ENCODE assay signal across 10 mouse cellular contexts in genomic region chr5:134182172-134182571, GRCm38 (mm10). TPM values are rescaled to one million over a fixed set of nuclear protein-coding genes. Genes with fewer than 3 reads are reported as not detected.
DNase-seq lines count a peak whose midpoint lies in the region; ATAC-seq and TF ChIP-seq lines count a peak whose summit lies in the region.
"Had no signal": no experiment of that assay in that cellular context is flagged by ENCODE, and none has a peak within 500 bp of the region (broad histone marks: within the 10 kb centered on the region; RNA-seq: fewer than 3 reads in every experiment).

No protein-coding gene starts in this region.

- H3K27ac ChIP-seq in forebrain, embryonic 12.5 days: peak overlapping the region; percentile 36; the same call in 1 of the 2 replicates
- H3K27ac ChIP-seq in forebrain, embryonic 15.5 days (replicated peaks): no peak overlapping the region
- H3K27ac ChIP-seq in kidney, embryonic 15.5 days: peak overlapping the region; percentile 98; the same call in 1 of the 2 replicates
- H3K27ac ChIP-seq in limb, embryonic 13.5 days: no peak overlapping the region; the same call in 1 of the 2 replicates
- H3K27ac ChIP-seq in layer of hippocampus, adult 2 months: no peak overlapping the region
- H3K27ac ChIP-seq: midbrain, embryonic 12.5 days had no signal

- no peak for DNase-seq in kidney, postnatal 14 days
- DNase-seq in layer of hippocampus, adult 2 months (ENCODE audit: low spot score in 2 of 2): no peak
- no peak for DNase-seq in yolk sac, embryonic 10.5 days (ENCODE audit: low spot score)
- DNase-seq: forebrain, postnatal 0 days had no signal

- H3K9ac ChIP-seq in forebrain, embryonic 12.5 days: no peak overlapping the region
- no peak overlapping the region for H3K9ac ChIP-seq in forebrain, embryonic 15.5 days (replicated peaks)
- no peak overlapping the region for H3K9ac ChIP-seq in kidney, embryonic 15.5 days
- H3K9ac ChIP-seq in limb, embryonic 13.5 days: peak overlapping the region; percentile 25; the same call in 1 of the 2 replicates
- H3K9ac ChIP-seq: forebrain, postnatal 0 days had no signal

- H3K36me3 ChIP-seq in forebrain, embryonic 12.5 days (replicated peaks): no peaks in the 10 kb centered on the region
- no peaks in the 10 kb centered on the region for H3K36me3 ChIP-seq in forebrain, embryonic 15.5 days
- H3K36me3 ChIP-seq in kidney, embryonic 15.5 days: no peaks in the 10 kb centered on the region
- peaks cover 6% of the 10 kb centered on the region; the same call in 1 of the 2 replicates for H3K36me3 ChIP-seq in E14TG2a.4 (ENCODE audit: insufficient read depth, low read length)
- H3K36me3 ChIP-seq in limb, embryonic 13.5 days: no peaks in the 10 kb centered on the region
- H3K36me3 ChIP-seq: midbrain, embryonic 12.5 days had no signal

- peaks cover 18% of the 10 kb centered on the region for H3K4me1 ChIP-seq in forebrain, embryonic 12.5 days
- peaks cover 18% of the 10 kb centered on the region for H3K4me1 ChIP-seq in forebrain, embryonic 15.5 days
- peaks cover 26% of the 10 kb centered on the region for H3K4me1 ChIP-seq in kidney, embryonic 15.5 days
- H3K4me1 ChIP-seq in E14TG2a.4 (replicated peaks; ENCODE audit: low read depth, low read length): peaks cover 69% of the 10 kb centered on the region
- peaks cover 17% of the 10 kb centered on the region for H3K4me1 ChIP-seq in limb, embryonic 13.5 days

- H3K4me3 ChIP-seq in forebrain, embryonic 12.5 days (replicated peaks): no peak overlapping the region
- no peak overlapping the region for H3K4me3 ChIP-seq in forebrain, embryonic 15.5 days
- H3K4me3 ChIP-seq in kidney, embryonic 15.5 days (replicated peaks): no peak overlapping the region
- H3K4me3 ChIP-seq in E14TG2a.4 (replicated peaks; ENCODE audit: low read length): peak overlapping the region; percentile 87
- H3K4me3 ChIP-seq in limb, embryonic 13.5 days: no peak overlapping the region
- no peak overlapping the region for H3K4me3 ChIP-seq in layer of hippocampus, adult 2 months
- H3K4me3 ChIP-seq: midbrain, embryonic 12.5 days had no signal

- no peaks in the 10 kb centered on the region for H3K9me3 ChIP-seq in forebrain, embryonic 12.5 days
- no peaks in the 10 kb centered on the region for H3K9me3 ChIP-seq in forebrain, embryonic 15.5 days
- no peaks in the 10 kb centered on the region for H3K9me3 ChIP-seq in kidney, embryonic 15.5 days (replicated peaks)
- H3K9me3 ChIP-seq in E14TG2a.4 (ENCODE audit: low read length): no peaks in the 10 kb centered on the region
- H3K9me3 ChIP-seq in limb, embryonic 13.5 days: no peaks in the 10 kb centered on the region
- H3K9me3 ChIP-seq: midbrain, embryonic 12.5 days had no signal

- no peak for ATAC-seq in forebrain, embryonic 12.5 days (ENCODE audit: low FRiP score)
- ATAC-seq in forebrain, embryonic 15.5 days (replicated peaks): no peak
- no peak for ATAC-seq in kidney, embryonic 15.5 days (replicated peaks; ENCODE audit: low FRiP score)
- no peak for ATAC-seq in limb, embryonic 13.5 days (ENCODE audit: low FRiP score, low read depth)
- ATAC-seq: forebrain, postnatal 0 days had no signal

- no peak for TF ChIP-seq CTCF in E14TG2a.4 (conservative IDR thresholded peaks at IDR 0.05; ENCODE audit: low read length)
- no peak for TF ChIP-seq CTCF in layer of hippocampus, adult 2 months (conservative IDR thresholded peaks at IDR 0.05)

- H3K27me3 ChIP-seq in forebrain, embryonic 12.5 days: no peaks in the 10 kb centered on the region
- no peaks in the 10 kb centered on the region for H3K27me3 ChIP-seq in forebrain, embryonic 15.5 days
- no peaks in the 10 kb centered on the region for H3K27me3 ChIP-seq in kidney, embryonic 15.5 days
- H3K27me3 ChIP-seq in E14TG2a.4 (ENCODE audit: insufficient read depth, low read length): no peaks in the 10 kb centered on the region
- H3K27me3 ChIP-seq in limb, embryonic 13.5 days: no peaks in the 10 kb centered on the region

- WGBS in forebrain, embryonic 12.5 days: 84% methylated on average over 3 of the region's 3 CpGs
- WGBS in forebrain, embryonic 15.5 days: 64% methylated on average over 3 of the region's 3 CpGs
- WGBS in kidney, embryonic 15.5 days: 50% methylated on average over 3 of the region's 3 CpGs
- WGBS in limb, embryonic 13.5 days: 57% methylated on average over 3 of the region's 3 CpGs

- H3K4me2 ChIP-seq in forebrain, embryonic 12.5 days: no peak overlapping the region
- H3K4me2 ChIP-seq in forebrain, embryonic 15.5 days (replicated peaks): no peak overlapping the region
- H3K4me2 ChIP-seq in kidney, embryonic 15.5 days: peak overlapping the region; percentile 74; the same call in 1 of the 2 replicates
- no peak overlapping the region for H3K4me2 ChIP-seq in limb, embryonic 13.5 days (replicated peaks)

RNA-seq across cellular contexts. Expression of gene Gtf2ird2, which starts 1.6 kb away (rescaled TPM):
- polyA plus RNA-seq in forebrain, embryonic 12.5 days (2016; fragmentation: Nextera tagmentation; extraction: Ambion mirVana): 11.6 and 12.4 TPM in 2 replicates
- 11.8 and 13.2 TPM in 2 replicates for polyA plus RNA-seq in forebrain, embryonic 15.5 days (2015; fragmentation: Nextera tagmentation; extraction: Ambion mirVana)
- polyA plus RNA-seq in kidney, embryonic 15.5 days (2015; fragmentation: Nextera tagmentation; extraction: Ambion mirVana): 9.1 and 9.6 TPM in 2 replicates
- polyA plus RNA-seq in limb, embryonic 13.5 days (2015; fragmentation: Nextera tagmentation; extraction: Ambion mirVana): 11.0 and 11.9 TPM in 2 replicates
- 10 to 100 TPM; 15.4 to 17.6 TPM for total RNA-seq in layer of hippocampus, adult 2 months (2021)

RNA-seq across cellular contexts. Expression of gene Rcc1l, which starts 5.6 kb away (rescaled TPM):
- 29.4 TPM in 2 replicates for polyA plus RNA-seq in forebrain, embryonic 12.5 days (2016; fragmentation: Nextera tagmentation; extraction: Ambion mirVana)
- 22.4 and 23.8 TPM in 2 replicates for polyA plus RNA-seq in forebrain, embryonic 15.5 days (2015; fragmentation: Nextera tagmentation; extraction: Ambion mirVana)
- polyA plus RNA-seq in kidney, embryonic 15.5 days (2015; fragmentation: Nextera tagmentation; extraction: Ambion mirVana): 34.6 and 37.2 TPM in 2 replicates
- 34.2 and 35.1 TPM in 2 replicates for polyA plus RNA-seq in limb, embryonic 13.5 days (2015; fragmentation: Nextera tagmentation; extraction: Ambion mirVana)
- 10 to 100 TPM; 15.9 to 16.4 TPM for total RNA-seq in layer of hippocampus, adult 2 months (2021)

RNA-seq across cellular contexts. Expression of gene Ncf1, which starts 47.3 kb away (rescaled TPM):
- 1.4 and 2.0 TPM in 2 replicates for polyA plus RNA-seq in forebrain, embryonic 12.5 days (2016; fragmentation: Nextera tagmentation; extraction: Ambion mirVana)
- 2.1 and 2.4 TPM in 2 replicates for polyA plus RNA-seq in forebrain, embryonic 15.5 days (2015; fragmentation: Nextera tagmentation; extraction: Ambion mirVana)
- 3.6 and 3.7 TPM in 2 replicates for polyA plus RNA-seq in kidney, embryonic 15.5 days (2015; fragmentation: Nextera tagmentation; extraction: Ambion mirVana)
- 2.7 and 2.8 TPM in 2 replicates for polyA plus RNA-seq in limb, embryonic 13.5 days (2015; fragmentation: Nextera tagmentation; extraction: Ambion mirVana)
- 1 to 10 TPM; 7.2 to 9.0 TPM for total RNA-seq in layer of hippocampus, adult 2 months (2021)

Comparison
In these comparisons a context has a peak if more than half of its experiments do, and no peak if none do; other contexts are left out.
1. H3K27ac ChIP-seq: peak in forebrain, embryonic 12.5 days (single experiment) and kidney, embryonic 15.5 days (single experiment); none in forebrain, embryonic 15.5 days (single experiment), limb, embryonic 13.5 days (single experiment) and layer of hippocampus, adult 2 months (single experiment).